Mouse (Mus musculus): ENCODE results near the gene Rnf4. TPM values are rescaled to one million over a fixed set of nuclear protein-coding genes. Genes with fewer than 3 reads are reported as not detected.

Gene Rnf4
- total RNA-seq (2021), result 10 to 100 TPM; 82.3 to 86.0 TPM
- long read RNA-seq, experiment 1, full-length matches to known transcripts, result 7 of 15 reads
- long read RNA-seq, experiment 1, partial matches to known transcripts, result 0 of 15 reads
- long read RNA-seq, experiment 1, other reads (novel, unspliced or antisense), result 8 of 15 reads
- long read RNA-seq, experiment 2, full-length matches to known transcripts, result 11 of 13 reads
- long read RNA-seq, experiment 2, partial matches to known transcripts, result 1 of 13 reads
- long read RNA-seq, experiment 2, other reads (novel, unspliced or antisense), result 1 of 13 reads

DNA sequence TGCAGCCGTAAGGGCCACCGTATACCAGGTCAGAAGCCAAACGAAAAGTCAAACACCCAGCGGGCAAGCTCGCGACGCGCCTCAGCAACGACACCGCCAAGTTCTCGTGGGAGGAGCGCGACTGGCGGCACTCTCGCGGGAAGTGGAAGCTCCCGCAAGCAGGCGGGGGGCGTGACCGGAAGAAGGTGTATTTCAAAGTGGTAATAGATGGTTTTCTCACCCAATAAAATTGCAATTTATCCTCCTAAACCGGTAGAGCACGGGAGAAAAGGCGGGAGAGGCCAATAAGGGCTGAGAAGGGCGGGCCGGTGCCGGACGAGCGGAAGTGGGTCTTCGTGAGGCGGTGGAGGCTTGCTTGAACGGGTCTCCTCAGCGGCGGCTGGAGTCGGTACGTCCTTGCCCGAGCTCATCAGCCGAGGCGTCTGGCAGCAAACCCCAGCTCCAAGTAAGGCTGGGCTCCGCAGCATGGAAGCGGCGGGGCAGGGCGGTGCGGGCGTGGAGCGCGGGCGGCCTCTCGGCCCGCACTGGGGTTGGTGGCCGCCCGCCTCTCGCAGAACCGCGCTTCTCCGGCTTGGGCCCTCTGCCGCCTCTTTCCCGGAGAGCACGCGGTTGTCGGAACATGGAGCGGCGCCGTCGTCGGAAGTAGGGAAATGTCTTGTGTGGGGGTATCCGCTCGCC, at the start of gene Rnf4:
Gene Rnf4, plus strand, starts transcription at position 193 of the 678 bp plus-strand sequence.
- intact Hi-C loops (cut with DNase I), result loop anchor here (5.0 kb wide), 2 partner anchors 64 to 129 kb away; no protein-coding TSS in a partner anchor

DNA sequence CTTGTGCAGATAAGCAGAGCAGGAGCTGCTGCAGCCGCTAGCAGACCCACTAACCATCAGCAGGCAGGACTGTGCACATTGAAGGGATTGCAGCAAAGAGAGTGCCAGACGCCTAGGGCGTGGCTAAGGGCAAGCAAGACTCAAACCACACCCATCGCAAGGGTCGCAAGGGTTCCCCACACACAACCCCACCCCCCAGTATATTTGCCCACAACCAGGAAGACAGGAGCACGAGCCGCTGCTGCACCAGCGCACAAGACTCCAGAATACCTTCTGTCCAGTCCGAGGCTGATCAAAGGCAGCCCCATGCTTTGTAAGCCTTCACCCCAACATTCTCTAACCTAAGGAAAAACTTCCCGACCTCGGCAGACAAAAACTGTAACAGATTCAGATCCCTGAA, 49.6 kb upstream of the Rnf4 start:
- DNase-seq (ENCODE audit: low spot score in 2 of 2), result no peak
- intact Hi-C loops (cut with DNase I), result loop anchor here (5.0 kb wide), 1 partner anchor 74 kb away; no protein-coding TSS in a partner anchor

More for the DNA sequence above, at the start of gene Rnf4:
- DNase-seq (ENCODE audit: low spot score in 2 of 2), result peak; percentile 98 to 99

DNA sequence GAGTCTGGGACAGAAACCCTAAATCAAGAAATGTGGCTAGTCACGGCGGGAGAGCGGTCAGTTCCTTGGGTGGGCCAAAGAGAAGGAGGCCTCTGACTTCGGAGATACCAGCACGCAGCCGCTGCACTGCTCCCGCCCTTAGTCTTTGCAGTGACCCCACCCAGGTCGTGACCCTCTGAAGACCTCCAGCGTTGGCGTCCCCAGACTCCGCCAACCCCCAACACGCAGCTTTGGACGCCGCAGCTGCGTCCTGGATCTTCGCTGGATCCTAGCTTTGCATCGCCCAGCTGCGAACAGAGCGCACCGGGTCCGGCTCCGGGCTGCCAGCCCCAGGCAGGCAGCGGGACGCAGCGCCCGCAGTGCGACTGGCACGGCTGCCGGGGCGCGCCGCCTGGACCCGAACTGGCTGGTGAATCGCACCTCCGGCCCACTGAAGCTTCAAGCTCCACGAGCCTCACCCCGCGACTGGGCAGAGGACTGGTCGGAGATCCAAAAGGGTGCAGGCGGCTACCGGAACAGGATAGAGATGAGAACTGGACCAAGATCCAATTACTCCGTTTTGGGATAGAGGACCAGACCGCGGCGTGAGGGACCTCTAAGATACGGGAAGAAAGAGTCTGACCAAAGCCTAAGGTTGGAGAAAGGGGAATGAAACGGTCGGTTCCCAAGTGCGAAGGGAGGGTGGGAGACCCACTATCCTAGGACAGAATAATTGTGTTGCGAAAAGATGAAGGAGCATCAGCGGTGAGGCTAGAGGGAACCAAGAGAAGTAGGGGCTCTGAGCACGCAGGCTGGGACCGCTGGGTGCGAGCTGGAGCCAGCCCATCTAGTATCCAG, 48.9 kb upstream of the Rnf4 start:
- intact Hi-C loops (cut with DNase I), result loop anchor here (5.0 kb wide), 1 partner anchor 75 kb away; no protein-coding TSS in a partner anchor
- peak in 1 of 2 experiments; percentile 29 for DNase-seq (ENCODE audit: low spot score in 2 of 2)

DNA sequence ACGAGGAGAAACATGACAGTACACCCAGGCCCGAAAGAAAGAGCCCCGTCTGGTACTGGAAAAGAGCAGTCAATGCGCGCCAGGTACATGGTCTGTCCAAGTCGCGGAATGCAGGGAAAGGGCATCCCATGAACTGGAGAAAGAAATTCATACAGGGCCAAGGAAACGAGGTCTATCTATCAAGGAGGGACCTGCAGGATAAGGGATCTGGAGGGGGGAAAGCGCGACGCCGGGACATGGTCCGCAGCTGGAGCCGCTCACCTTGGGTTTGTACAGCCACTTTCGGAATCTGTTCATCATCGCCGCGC, 48.3 kb upstream of the Rnf4 start:
- DNase-seq (ENCODE audit: low spot score in 2 of 2), result no peak

DNA sequence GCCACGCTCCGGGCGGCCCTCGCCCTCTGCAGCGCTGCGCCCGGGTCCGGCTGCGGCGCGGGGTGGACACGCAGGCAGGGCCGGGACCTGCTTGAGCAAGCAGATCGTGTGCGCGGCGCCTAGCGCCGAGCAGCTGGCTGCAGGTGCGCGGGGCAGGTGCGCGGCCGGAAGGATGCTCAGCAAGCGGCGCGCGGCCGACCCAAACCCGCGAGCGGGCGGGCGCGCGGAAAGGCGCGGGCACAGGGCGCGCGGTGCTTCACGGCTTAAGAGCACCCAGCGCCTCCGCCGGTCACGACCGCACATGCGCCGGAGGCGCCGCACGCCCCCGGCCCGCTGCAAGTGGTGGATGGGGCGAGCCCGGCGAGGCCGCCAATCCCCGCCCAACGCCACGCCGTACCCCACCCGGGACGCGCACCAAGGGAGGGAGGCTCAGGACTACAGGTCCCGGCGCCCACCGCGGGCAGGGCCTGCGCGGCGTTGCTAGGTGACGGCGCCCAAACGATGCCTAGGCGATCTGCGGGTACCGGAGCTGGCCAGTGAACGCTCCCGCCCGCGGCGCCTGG, 47.9 kb upstream of the Rnf4 start, which contains the start of the genes Zfyve28 and Cfap99:
Gene Zfyve28, minus strand, starts transcription at position 296 of the 563 bp plus-strand sequence.
Gene Cfap99, plus strand, starts transcription at position 447 of the 563 bp plus-strand sequence.
- DNase-seq (ENCODE audit: low spot score in 2 of 2), result peak; percentile 95 to 96
- intact Hi-C loops (cut with DNase I), result loop anchor here (2.0 to 5.0 kb wide), 2 partner anchors 76 to 291 kb away; no protein-coding TSS in a partner anchor

More for the DNA sequence above, 48.3 kb upstream of the Rnf4 start:
- intact Hi-C loops (cut with DNase I), result loop anchor here (2.0 to 5.0 kb wide), 2 partner anchors 75 to 291 kb away; no protein-coding TSS in a partner anchor

DNA sequence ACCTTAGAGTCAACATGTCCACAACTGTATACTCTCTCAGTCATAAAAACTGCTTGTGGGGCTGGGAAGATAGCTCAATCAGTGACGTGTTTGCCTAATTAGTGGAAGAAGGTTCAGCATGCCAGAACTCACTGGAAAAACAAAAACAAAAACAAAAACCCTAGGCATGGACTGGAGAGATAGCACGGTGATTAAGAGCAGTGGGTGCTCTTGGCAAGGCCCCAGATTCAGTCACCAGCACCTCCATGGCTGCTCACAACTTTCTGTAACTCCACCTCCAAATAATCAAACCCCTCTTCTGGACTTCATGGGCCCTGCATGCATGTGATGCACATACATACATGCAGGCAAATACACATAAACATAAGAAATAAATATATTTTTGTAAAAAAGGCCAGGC, 46.8 kb upstream of the Rnf4 start:
- DNase-seq (ENCODE audit: low spot score in 2 of 2), result no peak
- intact Hi-C loops (cut with DNase I), result loop anchor here (2.0 to 5.0 kb wide), 2 partner anchors 77 to 292 kb away; no protein-coding TSS in a partner anchor

DNA sequence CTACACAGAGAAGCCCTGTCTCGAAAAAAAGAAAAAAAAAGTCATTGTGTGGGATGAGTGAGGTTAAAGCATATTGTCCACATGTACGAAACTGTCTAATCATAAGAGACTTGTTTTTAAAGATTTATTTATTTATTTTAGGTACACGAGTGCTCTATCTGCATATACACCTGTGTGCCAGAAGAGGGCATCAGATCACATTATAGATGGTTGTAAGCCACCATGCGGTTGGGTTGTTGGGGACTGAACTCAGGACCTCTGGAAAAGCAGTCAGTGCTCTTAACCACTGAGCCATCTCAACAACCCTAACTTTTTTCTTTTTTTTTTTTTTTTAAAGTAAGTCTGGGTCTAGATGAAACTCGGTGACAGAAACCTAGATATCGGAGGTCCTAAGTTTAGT, 42.7 kb upstream of the Rnf4 start:
- no peak for DNase-seq (ENCODE audit: low spot score in 2 of 2)
- intact Hi-C loops (cut with DNase I), result no loop called here

DNA sequence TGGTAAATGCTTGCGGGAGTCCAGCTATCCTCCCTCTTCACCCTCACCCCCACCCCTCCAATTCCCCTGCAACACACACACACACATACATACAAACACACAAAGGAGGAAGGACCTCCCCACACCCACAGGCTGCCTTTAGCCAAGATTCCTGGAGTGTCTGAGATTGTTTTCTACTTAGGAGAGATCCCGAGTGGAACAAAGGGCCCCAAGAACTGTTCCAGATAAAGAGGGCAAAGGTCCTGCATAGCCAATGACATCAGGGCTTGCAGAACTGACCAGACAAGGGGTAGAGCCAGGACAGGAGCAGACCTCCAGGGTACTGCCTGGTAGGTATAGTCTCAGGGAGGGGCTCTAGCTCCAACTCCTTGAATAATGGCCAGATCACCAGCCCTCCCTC, 41.4 kb upstream of the Rnf4 start:
- intact Hi-C loops (cut with DNase I), result no loop called here
- no peak for DNase-seq (ENCODE audit: low spot score in 2 of 2)

DNA sequence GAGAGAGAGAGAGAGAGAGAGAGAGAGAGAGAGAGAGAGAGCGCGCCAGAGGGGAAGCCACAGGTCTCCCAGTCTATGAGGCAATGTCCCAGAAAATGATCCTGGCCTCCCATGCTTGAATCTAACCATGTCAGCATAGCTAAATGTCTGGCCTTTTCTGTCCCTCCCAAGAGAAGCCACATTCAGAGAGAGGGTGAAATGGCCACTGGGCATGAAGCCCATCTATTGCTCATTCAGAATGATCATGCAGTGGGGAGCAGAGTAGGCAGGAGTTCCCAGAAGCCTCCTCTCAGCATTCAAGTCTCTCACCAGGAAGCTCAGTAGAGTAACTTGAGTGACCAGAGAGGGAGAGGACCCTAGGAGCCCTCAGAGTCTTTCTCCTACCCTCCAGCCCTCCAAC, 40.9 kb upstream of the Rnf4 start:
- DNase-seq (ENCODE audit: low spot score in 2 of 2), result no peak
- intact Hi-C loops (cut with DNase I), result no loop called here

DNA sequence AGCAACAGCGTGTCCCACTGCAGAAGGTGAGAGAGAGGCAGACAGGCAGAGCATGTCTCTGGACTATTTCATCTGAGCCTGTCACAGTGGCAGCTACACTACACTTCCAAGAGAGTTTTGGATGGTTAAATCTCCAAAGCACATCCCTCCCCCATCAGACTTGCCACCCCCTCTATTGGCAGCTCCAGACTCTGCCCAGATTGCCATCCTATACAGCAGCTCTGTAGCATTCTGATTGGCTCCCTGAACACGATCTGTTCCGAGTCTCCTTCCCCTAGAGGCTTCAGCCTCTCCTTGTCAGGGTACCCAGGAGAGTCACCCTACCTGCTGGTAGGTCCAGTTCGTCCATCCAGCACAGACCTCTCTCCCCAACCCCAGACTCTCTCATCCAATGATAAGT, 38.0 kb upstream of the Rnf4 start:
- intact Hi-C loops (cut with DNase I), result no loop called here
- peak in 1 of 2 experiments; percentile 61 for DNase-seq (ENCODE audit: low spot score in 2 of 2)

DNA sequence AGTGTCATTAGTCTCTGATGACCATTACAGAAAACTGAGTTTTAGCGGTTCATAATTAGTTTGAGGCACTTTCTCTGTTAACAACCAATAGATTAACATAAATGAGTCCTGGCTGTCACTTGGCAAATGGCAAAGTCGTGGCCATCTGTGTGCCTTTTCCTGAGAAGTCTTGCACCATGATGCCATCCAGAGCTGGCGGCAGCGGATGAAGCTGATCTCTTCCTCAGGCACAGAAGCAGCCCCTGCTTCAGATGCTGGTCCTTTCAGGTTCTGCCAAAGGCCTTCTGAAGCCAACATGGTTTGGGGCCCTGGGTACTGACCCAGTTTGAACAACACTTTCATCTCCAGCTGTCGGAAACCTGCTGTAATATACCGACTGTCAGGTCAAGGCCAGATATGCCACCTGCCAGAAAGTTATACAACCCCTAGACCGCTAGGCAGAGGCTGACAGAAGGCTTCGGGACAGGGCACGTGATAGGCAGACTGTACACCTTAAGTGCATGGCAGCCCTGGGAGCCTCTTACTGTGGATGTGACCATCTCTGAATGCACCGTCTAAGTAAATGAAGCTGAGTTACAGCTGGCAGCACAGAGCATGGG, 37.1 kb upstream of the Rnf4 start:
- intact Hi-C loops (cut with DNase I), result no loop called here
- DNase-seq (ENCODE audit: low spot score in 2 of 2), result no peak

DNA sequence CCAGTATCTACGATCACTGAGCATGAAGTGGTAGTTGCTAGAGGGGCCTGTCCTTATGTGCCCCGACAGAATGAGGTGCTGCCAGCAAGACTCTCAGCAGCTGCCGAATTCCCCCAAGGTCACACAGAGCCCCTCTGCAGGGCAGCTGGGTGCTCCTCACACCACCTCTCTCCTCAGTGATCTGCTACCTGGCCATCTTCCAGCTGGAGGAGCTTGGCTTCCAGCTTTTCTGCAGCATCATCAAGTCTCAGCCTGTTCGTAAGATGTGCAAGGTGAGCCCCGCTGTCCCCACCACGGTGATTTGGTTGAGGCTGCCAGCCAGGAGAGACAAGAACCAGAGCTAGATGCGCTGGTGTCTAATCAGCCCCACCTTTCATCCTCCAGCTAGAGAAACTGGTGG, 33.7 kb upstream of the Rnf4 start:
- intact Hi-C loops (cut with DNase I), result no loop called here
- DNase-seq (ENCODE audit: low spot score in 2 of 2), result no peak

DNA sequence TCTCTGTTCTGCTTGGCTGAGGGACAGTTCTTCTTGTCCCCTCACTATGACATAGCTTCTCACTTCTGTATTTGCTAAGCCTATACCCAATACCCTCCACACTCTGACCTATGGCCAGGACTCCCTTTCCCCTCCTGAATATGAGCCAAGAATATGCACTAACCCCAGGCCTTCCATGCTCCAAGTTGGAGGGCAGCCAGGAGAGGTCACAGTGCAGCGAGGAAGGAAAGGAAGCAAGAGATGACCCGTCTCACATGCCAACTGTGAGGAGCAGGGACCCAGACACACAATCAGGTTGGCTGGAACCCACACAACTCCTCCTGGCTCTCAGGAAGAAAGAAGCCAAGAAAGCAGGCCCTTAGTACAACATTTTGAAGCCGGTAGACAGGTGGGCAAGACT, 27.1 kb upstream of the Rnf4 start:
- intact Hi-C loops (cut with DNase I), result no loop called here
- DNase-seq (ENCODE audit: low spot score in 2 of 2), result no peak

DNA sequence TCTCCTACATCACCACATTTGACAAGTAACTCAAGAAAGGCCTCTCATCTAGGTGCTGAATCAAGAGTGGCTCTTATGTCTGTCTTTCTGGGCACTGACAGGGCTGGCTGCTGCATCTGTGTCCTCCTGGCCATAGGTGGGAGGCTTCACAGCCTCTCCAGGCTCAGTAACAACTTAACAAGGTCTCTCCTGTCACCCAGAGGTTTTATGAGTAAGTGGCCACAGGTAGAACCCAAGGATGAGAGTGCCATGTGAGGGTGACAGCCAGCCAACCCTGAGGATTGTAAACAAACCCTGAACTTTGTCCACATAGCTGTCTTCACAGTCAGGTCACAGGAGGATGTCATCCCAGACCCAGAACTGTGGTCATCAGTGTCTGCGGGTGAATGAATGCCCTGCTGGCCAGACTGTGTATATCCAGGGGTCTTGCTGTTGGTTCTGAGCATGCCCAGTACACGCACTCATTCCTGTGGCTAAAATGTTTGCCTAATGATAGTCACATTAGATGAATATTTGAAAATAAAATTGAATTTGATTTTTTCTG, 16.5 kb upstream of the Rnf4 start:
- intact Hi-C loops (cut with DNase I), result no loop called here

DNA sequence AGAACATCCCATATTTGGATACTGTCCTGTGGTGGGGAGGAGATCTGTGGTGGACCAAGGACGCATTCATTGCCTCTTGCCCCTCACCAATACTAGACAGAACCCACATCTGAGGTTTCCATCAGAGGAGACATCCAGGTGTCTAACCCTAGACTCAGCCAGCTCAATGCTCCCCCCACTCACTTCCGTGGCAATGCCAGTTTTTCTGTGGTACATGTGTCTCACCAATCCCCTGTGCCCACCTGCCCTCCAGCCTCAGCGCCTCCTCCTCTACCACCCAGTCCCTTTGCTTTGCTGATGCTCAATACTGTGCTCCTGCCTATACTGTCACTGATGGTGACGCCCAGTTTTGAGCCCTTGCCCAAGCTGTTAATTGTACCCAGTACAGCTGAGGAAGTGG, 14.9 kb upstream of the Rnf4 start:
- intact Hi-C loops (cut with DNase I), result no loop called here
- DNase-seq (ENCODE audit: low spot score in 2 of 2), result no peak

More for the DNA sequence above, 16.5 kb upstream of the Rnf4 start:
- DNase-seq (ENCODE audit: low spot score in 2 of 2), result no peak

DNA sequence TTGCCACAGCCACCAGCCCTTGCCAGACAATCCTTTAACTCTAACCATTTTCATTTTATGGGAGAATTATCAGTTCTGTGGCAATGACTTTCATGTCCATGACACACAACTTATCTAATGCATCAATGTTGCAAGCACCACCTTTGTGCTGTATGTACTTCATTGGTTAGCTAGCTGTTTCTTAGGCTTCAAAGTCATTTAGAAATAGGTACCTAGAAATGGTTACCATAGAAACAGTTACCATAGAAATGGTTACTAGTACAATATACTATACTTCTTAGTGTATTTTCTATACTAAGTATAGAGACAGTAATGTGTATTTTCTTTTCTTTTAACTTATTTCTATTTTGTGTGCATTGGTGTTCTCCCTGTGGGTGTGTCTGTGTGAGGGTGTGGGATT, 10.8 kb upstream of the Rnf4 start:
- intact Hi-C loops (cut with DNase I), result no loop called here

DNA sequence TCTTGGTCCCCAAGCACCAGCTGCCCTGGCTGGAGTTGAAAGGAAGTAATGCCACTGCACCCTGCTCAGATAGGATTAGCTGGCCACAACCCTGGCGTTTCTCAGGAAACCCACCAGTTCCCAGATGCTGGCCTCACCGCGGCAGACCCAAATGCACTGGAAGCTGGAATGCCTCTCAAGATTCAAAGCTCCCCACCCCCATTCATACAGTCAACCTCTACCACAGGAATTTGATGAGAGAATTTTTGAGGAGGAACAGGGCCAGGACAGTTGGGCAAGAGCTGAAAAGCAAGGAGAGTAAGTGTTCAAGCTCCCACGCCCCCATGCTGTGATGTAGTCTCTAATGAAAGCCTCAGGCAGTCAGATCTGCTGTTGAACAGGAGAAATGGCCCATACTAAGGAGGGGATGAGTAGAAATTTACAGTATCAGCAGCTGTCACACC, 9.8 kb upstream of the Rnf4 start:
- no peak for DNase-seq (ENCODE audit: low spot score in 2 of 2)
- intact Hi-C loops (cut with DNase I), result no loop called here

More for the DNA sequence above, 10.8 kb upstream of the Rnf4 start:
- peak in 1 of 2 experiments; percentile 57 for DNase-seq (ENCODE audit: low spot score in 2 of 2)

DNA sequence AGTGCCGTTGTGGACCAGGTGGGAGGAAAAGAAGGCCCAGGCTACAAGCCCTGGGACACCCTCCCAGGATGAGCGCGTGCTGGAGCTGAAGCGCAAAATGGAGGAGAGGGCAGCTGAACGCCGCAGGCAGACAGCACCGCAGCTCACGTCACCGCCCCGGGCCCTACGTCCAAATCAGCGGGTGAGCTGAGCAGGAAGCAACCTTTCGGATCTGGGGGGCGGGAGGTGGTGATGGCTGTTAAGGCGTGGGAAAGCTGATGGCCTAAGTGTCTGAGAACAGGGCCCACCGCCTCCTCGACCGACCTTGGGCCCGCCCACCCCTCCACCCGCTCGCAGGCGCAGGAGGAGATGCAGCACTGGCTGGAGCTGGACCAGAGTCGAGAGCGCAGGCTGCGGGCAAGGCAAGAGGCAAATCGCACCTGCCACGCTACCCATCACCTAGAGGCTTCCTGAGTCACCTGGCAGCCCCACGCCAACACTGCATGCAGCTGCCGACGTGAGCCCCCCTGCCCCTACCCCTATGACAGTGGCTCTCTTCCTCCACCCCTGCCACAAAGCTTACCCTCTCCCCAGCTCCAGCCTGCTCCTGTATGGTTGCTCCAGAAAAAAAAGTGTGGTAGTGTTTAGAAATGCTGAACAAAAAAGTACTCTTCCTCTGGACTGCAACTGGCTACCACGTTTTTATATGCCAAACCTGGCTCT, 9.1 kb upstream of the Rnf4 start:
- intact Hi-C loops (cut with DNase I), result no loop called here
- DNase-seq (ENCODE audit: low spot score in 2 of 2), result peak in 1 of 2 experiments; percentile 18

Measured in left cerebral cortex, postnatal 14 days (tissue).